Mouse (Mus musculus) stomach, postnatal 0 days (tissue): Measurements from ENCODE around the gene Negr1. TPM values are rescaled to one million over a fixed set of nuclear protein-coding genes. Genes with fewer than 3 reads are reported as not detected.

Experiments used
- ATAC-seq: fragments of 200-750 bp; cut with Nextera tagmentation; 2 replicates; pipeline ENCODE4 v1.8.0; 2017; ENCODE audit not compliant: low FRiP score, low TSS enrichment
- DNase-seq: peaks from one replicate; pipeline ENCODE4 v3.0.0-alpha.2; 2016; ENCODE audit warnings: low spot score
- H3K27ac ChIP-seq: fragments of 300-500 bp; sonication (generic); replicated peaks from 2 replicates; pipeline ENCODE4 v1.5.1; 2014; ENCODE audit warnings: mild to moderate bottlenecking, control low read depth
- H3K27me3 ChIP-seq: fragments of 300-500 bp; sonication (generic); 2 replicates; pipeline ENCODE4 v1.6.1; 2014; ENCODE audit warnings: low read length; ENCODE audit not compliant: control insufficient read depth, insufficient read depth
- H3K36me3 ChIP-seq: fragments of 300-500 bp; sonication (generic); 2 replicates; pipeline ENCODE4 v1.6.1; 2014; ENCODE audit warnings: low read length, mixed read lengths; ENCODE audit not compliant: control insufficient read depth, insufficient read depth
- H3K4me1 ChIP-seq: fragments of 300-500 bp; sonication (generic); replicated peaks from 2 replicates; pipeline ENCODE4 v1.6.1; 2014; ENCODE audit warnings: antibody characterized with exemption; ENCODE audit not compliant: control insufficient read depth, insufficient read depth
- H3K4me2 ChIP-seq: fragments of 300-500 bp; sonication (generic); replicated peaks from 2 replicates; pipeline ENCODE4 v1.6.1; 2014; ENCODE audit warnings: low read depth, mild to moderate bottlenecking, control low read depth, moderate library complexity
- H3K4me3 ChIP-seq: fragments of 300-500 bp; sonication (generic); 2 replicates; pipeline ENCODE4 v1.5.1; 2014; ENCODE audit warnings: low read depth, low read length, control low read depth
- H3K9ac ChIP-seq: fragments of 300-500 bp; sonication (generic); 2 replicates; pipeline ENCODE4 v1.6.1; 2014; ENCODE audit warnings: mild to moderate bottlenecking, low read length, control low read depth, mixed read lengths
- H3K9me3 ChIP-seq: fragments of 300-500 bp; sonication (generic); 2 replicates; pipeline ENCODE4 v1.6.1; 2016; ENCODE audit warnings: low read length; ENCODE audit not compliant: control insufficient read depth
- CTCF ChIP-seq: IDR thresholded peaks from 2 replicates; pipeline ENCODE4 v1.5.1; 2016; ENCODE audit warnings: antibody characterized with exemption, low read depth, mild to moderate bottlenecking, moderate library complexity
- EP300 ChIP-seq: optimal IDR thresholded peaks from 2 replicates; pipeline ENCODE3; 2016; ENCODE audit warnings: antibody characterized with exemption
- WGBS: fragments of 180-500 bp; shearing (Covaris S2); extraction: QIAGEN DNeasy Blood & Tissue Kit; methylation state at CpG from one replicate; pipeline ENCODE4 v1.1.7; 2014; 5-methylcytosine and 5-hydroxymethylcytosine counted together
- polyA plus RNA-seq: library from polyadenylated mRNA; unstranded; fragments of >200 nt; fragmentation: Nextera tagmentation; extraction: Ambion mirVana; gene quantifications from 2 replicates; pipeline ENCODE4 v1.2.1, GENCODE M21; 2015

Negr1 gene
- 1.5 TPM in 2 replicates for polyA plus RNA-seq

- peak; percentile 58 for DNase-seq
- peak within 1 kb of the TSS; percentile 54 for H3K9ac ChIP-seq
- WGBS, result under 1% methylated on average over 73 of the region's 79 CpGs
These were observed at the start of gene Negr1 for GRCm38 (mm10) chr3:156561524-156562423. Negr1 (plus strand) TSS chr3:156561794.

DNA sequence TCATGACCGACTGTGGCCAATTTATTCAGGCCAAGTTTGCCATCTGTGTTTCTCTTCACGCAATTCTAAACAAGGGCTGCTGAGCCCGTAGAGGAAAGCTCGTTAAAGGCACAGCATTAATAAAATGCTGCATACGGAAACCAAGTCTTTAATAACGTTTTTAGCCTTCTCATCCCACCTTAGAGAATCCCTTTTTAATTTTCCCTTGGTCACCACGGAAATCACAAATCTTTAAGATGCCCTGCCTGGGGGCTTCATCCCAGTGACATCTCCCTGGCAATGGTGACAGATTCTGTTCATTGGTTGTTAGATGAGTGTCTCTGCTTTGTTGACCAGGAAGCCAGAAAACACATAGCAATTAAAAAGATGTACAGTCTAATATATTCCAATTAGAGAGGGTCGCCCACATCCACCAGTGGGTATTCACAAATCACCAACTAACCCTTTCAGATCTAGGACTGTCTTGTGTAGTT lies 35.1 kb upstream of the Negr1 start:
- DNase-seq (no peak), ATAC-seq (no peak)
- H3K4me1 ChIP-seq, result no peaks in the 10 kb centered on the region
- no peak overlapping the region for H3K9ac ChIP-seq
- WGBS, result 73% methylated on average over 8 of the region's 8 CpGs
- H3K9me3 ChIP-seq, result no peaks in the 10 kb centered on the region
- TF ChIP-seq CTCF (no peak), EP300 (no peak)
- no peak overlapping the region for H3K27ac ChIP-seq
- no peaks in the 10 kb centered on the region for H3K36me3 ChIP-seq
- H3K27me3 ChIP-seq, result no peaks in the 10 kb centered on the region
- no peak overlapping the region for H3K4me2 ChIP-seq
- no peak overlapping the region for H3K4me3 ChIP-seq

More at GRCm38 (mm10) chr3:156561524-156562423, at the start of gene Negr1:
- H3K9me3 ChIP-seq, result no peaks in the 10 kb centered on the region
- peak within 1 kb of the TSS; percentile 82 for H3K4me2 ChIP-seq
- TF ChIP-seq CTCF (peak; percentile 4; the same call in 1 of the 2 replicates), EP300 (no peak)
- 0 out of 2 replicates have a peak, but pooled peaks cover 2% of the 10 kb centered on the region for H3K27me3 ChIP-seq
- peak; percentile 79 for ATAC-seq
- peaks cover 3% of the 10 kb centered on the region; the same call in 1 of the 2 replicates for H3K4me1 ChIP-seq
- peak within 1 kb of the TSS; percentile 67 for H3K27ac ChIP-seq
- no peaks in the 10 kb centered on the region for H3K36me3 ChIP-seq
- peak within 1 kb of the TSS; percentile 57 for H3K4me3 ChIP-seq

DNA sequence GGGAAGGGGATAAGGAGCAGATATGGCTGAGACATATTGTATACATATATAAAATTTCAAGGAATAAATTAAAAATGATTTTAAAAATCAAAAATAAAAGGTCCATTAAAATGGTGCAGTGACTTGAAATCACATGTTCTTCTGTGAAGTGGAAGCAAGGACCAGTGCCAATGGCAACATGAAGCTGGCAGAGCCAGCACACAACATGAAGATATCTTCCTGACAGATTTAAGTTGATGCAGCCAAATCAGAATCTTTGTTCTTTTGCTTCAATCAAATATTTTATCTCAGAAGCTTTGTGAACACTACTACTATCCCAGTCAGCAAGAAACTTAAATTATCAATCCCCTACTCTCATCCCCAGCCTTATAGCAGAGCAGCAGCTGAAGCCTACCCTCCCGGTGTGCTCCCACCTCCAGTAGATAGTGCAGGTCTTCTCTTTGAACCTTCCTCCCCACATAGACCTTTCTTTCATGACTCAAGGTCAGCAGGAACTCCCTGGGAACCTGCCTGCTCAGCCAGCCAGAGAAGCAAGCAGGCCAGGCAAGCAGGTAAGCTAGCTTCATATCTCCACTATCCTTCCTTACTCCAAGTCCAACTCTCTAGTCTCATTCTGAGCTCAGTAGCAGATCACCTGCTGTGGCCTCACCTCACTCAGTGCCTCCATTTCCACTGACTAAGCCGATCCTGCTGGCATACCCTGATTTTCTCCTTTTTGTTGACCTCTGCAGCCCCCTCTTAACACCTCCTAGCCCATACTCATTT lies 34.2 kb upstream of the Negr1 start:
- Histone ChIP-seq H3K4me2 (no peak overlapping the region), H3K9ac (no peak overlapping the region), H3K9me3 (no peaks in the 10 kb centered on the region), H3K27me3 (no peaks in the 10 kb centered on the region), H3K36me3 (no peaks in the 10 kb centered on the region), H3K27ac (no peak overlapping the region), H3K4me3 (no peak overlapping the region), H3K4me1 (no peaks in the 10 kb centered on the region)
- no peak for TF ChIP-seq CTCF
- TF ChIP-seq EP300, result no peak
- DNase-seq (no peak), ATAC-seq (no peak)
- WGBS, result 75% methylated on average over 2 of the region's 2 CpGs

GRCm38 (mm10) chr3:156559441-156559825 lies 2.2 kb upstream of the Negr1 start:
- 25% methylated on average over 8 of the region's 8 CpGs for WGBS
- Histone ChIP-seq H3K36me3 (no peaks in the 10 kb centered on the region), H3K9ac (no peak overlapping the region), H3K27me3 (0 out of 2 replicates have a peak, but pooled peaks cover 2% of the 10 kb centered on the region), H3K9me3 (no peaks in the 10 kb centered on the region), H3K4me3 (peak overlapping the region; percentile 2; the same call in 1 of the 2 replicates), H3K4me1 (peaks cover 3% of the 10 kb centered on the region; the same call in 1 of the 2 replicates), H3K4me2 (peak overlapping the region; percentile 60; the same call in 1 of the 2 replicates), H3K27ac (no peak overlapping the region)
- TF ChIP-seq CTCF, result no peak
- TF ChIP-seq EP300, result no peak
- DNase-seq (no peak), ATAC-seq (no peak)

- Histone ChIP-seq H3K27ac (no peak overlapping the region), H3K4me2 (peak overlapping the region; percentile 60), H3K36me3 (no peaks in the 10 kb centered on the region), H3K9ac (no peak overlapping the region), H3K9me3 (no peaks in the 10 kb centered on the region), H3K4me1 (peaks cover 3% of the 10 kb centered on the region; the same call in 1 of the 2 replicates), H3K27me3 (0 out of 2 replicates have a peak, but pooled peaks cover 2% of the 10 kb centered on the region), H3K4me3 (peak overlapping the region; percentile 42)
- DNase-seq, result no peak
- WGBS, result 11% methylated on average over 19 of the region's 19 CpGs
- TF ChIP-seq CTCF, result no peak
- no peak for TF ChIP-seq EP300
- ATAC-seq, result no peak
These were observed 1.6 kb upstream of the Negr1 start for GRCm38 (mm10) chr3:156559826-156560471.
